Mouse (Mus musculus) cerebellum, adult 9-10 months (tissue): ENCODE measurements around the gene H2-Q4.
"Not testable (repeated sequence)": the region's sequence is repeated elsewhere in the genome, so short reads cannot be mapped to it uniquely, and the experiment has no call there.

ENCODE experiments used
- DNase-seq: peaks from one replicate; pipeline ENCODE4 v3.0.0; 2022

The H2-Q4 gene

GRCm38 (mm10) chr17:35420206-35420810 lies 40.9 kb downstream of the H2-Q4 start:
- DNase-seq: not testable (repeated sequence)

- DNase-seq: not testable (repeated sequence)
Observed at GRCm38 (mm10) chr17:35421331-35421730, 41.9 kb downstream of the H2-Q4 start.

GRCm38 (mm10) chr17:35422360-35422759 lies 42.9 kb downstream of the H2-Q4 start:
- not testable (repeated sequence) for DNase-seq

GRCm38 (mm10) chr17:35423131-35423810 lies 43.9 kb downstream of the H2-Q4 start:
- DNase-seq: not testable (repeated sequence)

GRCm38 (mm10) chr17:35424106-35424505 lies 44.7 kb downstream of the H2-Q4 start:
- DNase-seq: not testable (repeated sequence)

GRCm38 (mm10) chr17:35424624-35425416 lies 45.4 kb downstream of the H2-Q4 start, which contains the start of gene H2-Q6:
H2-Q6 (plus strand) TSS chr17:35424850.
- DNase-seq: peak; percentile 18

- not testable (repeated sequence) for DNase-seq
Observed at GRCm38 (mm10) chr17:35425474-35425873, 46.1 kb downstream of the H2-Q4 start.

- DNase-seq: not testable (repeated sequence)
Observed at GRCm38 (mm10) chr17:35428883-35429282, 49.5 kb downstream of the H2-Q4 start.

- DNase-seq: not testable (repeated sequence)
Observed at GRCm38 (mm10) chr17:35430671-35431070, 51.3 kb downstream of the H2-Q4 start.

GRCm38 (mm10) chr17:35432167-35432566 lies 52.8 kb downstream of the H2-Q4 start:
- not testable (repeated sequence) for DNase-seq

GRCm38 (mm10) chr17:35434836-35435235 lies 55.4 kb downstream of the H2-Q4 start:
- not testable (repeated sequence) for DNase-seq
